Mouse (Mus musculus): ENCODE measurements around the gene Hsd17b6.

Hsd17b6 gene

GRCm38 (mm10) chr10:128007446-128007845 lies at the start of gene Hsd17b6:
Gene Hsd17b6, minus strand, starts transcription at chr10:128007611.
- POLR2A ChIA-PET = interaction anchor here in 2 of 4 experiments (0.7 to 1.3 kb wide), 4 partner anchors 18 to 695 kb away, joined by 3 to 5 read pairs (median 4); no protein-coding TSS in a partner anchor
- CTCF ChIA-PET = interaction anchor here (0.8 to 1.3 kb wide), 18 partner anchors 46 to 499 kb away, joined by 3 to 33 read pairs (median 8); partner anchors contain the start of gene Stat6 (in 1 of the 4)

- ChIA-PET CTCF (interaction anchor here in 3 of 4 experiments (0.7 to 0.8 kb wide), 3 partner anchors 18 to 118 kb away, joined by 3 to 9 read pairs (median 7); no protein-coding TSS in a partner anchor), POLR2A (interaction anchor here (0.6 to 17.4 kb wide), 31 partner anchors 8 to 495 kb away, joined by 3 to 755 read pairs (median 6); partner anchors contain the start of genes Naca (in 3 of the 4), Atp5b (in 2 of the 4), Baz2a (in 1 of the 4) and Gls2 (in 1 of the 4))
Measured at GRCm38 (mm10) chr10:128053001-128053400, 45.6 kb upstream of the Hsd17b6 start.

- ChIA-PET CTCF (interaction anchor here (0.5 to 1.0 kb wide), 7 partner anchors 12 to 625 kb away, joined by 3 to 5 read pairs (median 3); partner anchors contain the start of gene Stat2 (in 1 of the 4)), POLR2A (interaction anchor here in 3 of 4 experiments (0.6 to 17.4 kb wide), 30 partner anchors 8 to 436 kb away, joined by 3 to 755 read pairs (median 6); partner anchors contain the start of genes Naca (in 3 of the 3), Atp5b (in 1 of the 3) and Baz2a (in 1 of the 3))
Measured at GRCm38 (mm10) chr10:128052136-128052535, 44.7 kb upstream of the Hsd17b6 start.

GRCm38 (mm10) chr10:128051589-128051988 lies 44.2 kb upstream of the Hsd17b6 start:
- POLR2A ChIA-PET = interaction anchor here in 3 of 4 experiments (0.7 to 17.4 kb wide), 15 partner anchors 8 to 136 kb away, joined by 3 to 755 read pairs (median 7); partner anchors contain the start of genes Naca (in 3 of the 3), Baz2a (in 2 of the 3) and Atp5b (in 1 of the 3)
- CTCF ChIA-PET = interaction anchor here in 2 of 4 experiments (0.5 to 1.0 kb wide), 5 partner anchors 12 to 1037 kb away, joined by 3 to 5 read pairs (median 3); no protein-coding TSS in a partner anchor

GRCm38 (mm10) chr10:128050355-128050754 lies 42.9 kb upstream of the Hsd17b6 start:
- POLR2A ChIA-PET = interaction anchor here (0.6 to 17.4 kb wide), 16 partner anchors 9 to 382 kb away, joined by 3 to 755 read pairs (median 4); partner anchors contain the start of genes Atp5b (in 2 of the 4), Baz2a (in 2 of the 4), Naca (in 2 of the 4) and Nab2 (in 1 of the 4)
- CTCF ChIA-PET = interaction anchor here in 2 of 4 experiments (0.6 to 1.8 kb wide), 3 partner anchors 11 to 334 kb away, joined by 3 to 5 read pairs (median 5); no protein-coding TSS in a partner anchor

GRCm38 (mm10) chr10:128049741-128050140 lies 42.3 kb upstream of the Hsd17b6 start:
- POLR2A ChIA-PET = interaction anchor here in 3 of 4 experiments (0.7 to 17.4 kb wide), 15 partner anchors 8 to 832 kb away, joined by 3 to 755 read pairs (median 5); partner anchors contain the start of genes Baz2a (in 2 of the 3), Naca (in 2 of the 3), Atp5b (in 1 of the 3) and Nab2 (in 1 of the 3)
- CTCF ChIA-PET = interaction anchor here in 1 of 4 experiments (0.6 to 1.8 kb wide), 2 partner anchors 10 to 444 kb away, joined by 5 read pairs; no protein-coding TSS in a partner anchor

- POLR2A ChIA-PET = interaction anchor here in 2 of 4 experiments (0.6 to 17.4 kb wide), 8 partner anchors 2 to 40 kb away, joined by 3 to 755 read pairs (median 72); partner anchors contain the start of genes Naca (in 2 of the 2), Atp5b (in 1 of the 2) and Ptges3 (in 1 of the 2)
- CTCF ChIA-PET = no interaction called here
Measured at GRCm38 (mm10) chr10:128048157-128048556, 40.7 kb upstream of the Hsd17b6 start.

GRCm38 (mm10) chr10:128043041-128043835 lies 35.8 kb upstream of the Hsd17b6 start:
- ChIA-PET POLR2A (interaction anchor here (0.5 to 17.4 kb wide), 45 partner anchors 2 to 519 kb away, joined by 3 to 755 read pairs (median 7); partner anchors contain the start of genes Naca (in 4 of the 4), Ptges3 (in 3 of the 4), Atp5b (in 2 of the 4) and Baz2a (in 2 of the 4)), CTCF (interaction anchor here in 2 of 4 experiments (0.6 to 2.2 kb wide), 3 partner anchors 35 to 164 kb away, joined by 3 to 8 read pairs (median 4); partner anchors contain the start of gene Baz2a (in 1 of the 2))

- ChIA-PET POLR2A (interaction anchor here (0.6 to 17.4 kb wide), 29 partner anchors 1 to 483 kb away, joined by 3 to 755 read pairs (median 8); partner anchors contain the start of genes Naca (in 3 of the 4), Atp5b (in 2 of the 4), Baz2a (in 2 of the 4) and Ptges3 (in 2 of the 4)), CTCF (interaction anchor here in 1 of 4 experiments (0.7 kb wide), 1 partner anchor 27 kb away, joined by 4 read pairs; no protein-coding TSS in a partner anchor)
Measured at GRCm38 (mm10) chr10:128042466-128042865, 35.1 kb upstream of the Hsd17b6 start.

- ChIA-PET CTCF (interaction anchor here in 1 of 4 experiments (0.6 to 0.7 kb wide), 3 partner anchors 27 to 49 kb away, joined by 3 to 4 read pairs (median 4); no protein-coding TSS in a partner anchor), POLR2A (interaction anchor here in 3 of 4 experiments (0.6 to 15.4 kb wide), 23 partner anchors 9 to 1342 kb away, joined by 3 to 755 read pairs (median 15); partner anchors contain the start of genes Atp5b (in 3 of the 3), Baz2a (in 2 of the 3), Ptges3 (in 2 of the 3) and Prim1 (in 1 of the 3))
Measured at GRCm38 (mm10) chr10:128041636-128042035, 34.2 kb upstream of the Hsd17b6 start.

- ChIA-PET CTCF (interaction anchor here in 1 of 4 experiments (1.1 to 1.6 kb wide), 2 partner anchors 10 to 12 kb away, joined by 3 to 5 read pairs; no protein-coding TSS in a partner anchor), POLR2A (interaction anchor here (0.6 to 15.4 kb wide), 33 partner anchors 7 to 620 kb away, joined by 3 to 755 read pairs (median 6); partner anchors contain the start of genes Atp5b (in 3 of the 4), Ptges3 (in 2 of the 4), Baz2a (in 1 of the 4) and Nabp2 (in 1 of the 4))
Measured at GRCm38 (mm10) chr10:128040293-128040692, 32.9 kb upstream of the Hsd17b6 start.

GRCm38 (mm10) chr10:128039858-128040257 lies 32.4 kb upstream of the Hsd17b6 start:
- ChIA-PET CTCF (interaction anchor here in 1 of 4 experiments (0.6 to 1.8 kb wide), 4 partner anchors 10 to 51 kb away, joined by 3 to 5 read pairs (median 4); no protein-coding TSS in a partner anchor), POLR2A (interaction anchor here (0.6 to 15.4 kb wide), 44 partner anchors 7 to 372 kb away, joined by 3 to 755 read pairs (median 5); partner anchors contain the start of genes Atp5b (in 3 of the 4), Baz2a (in 2 of the 4), Cnpy2 (in 2 of the 4) and Ptges3 (in 2 of the 4))

GRCm38 (mm10) chr10:128039167-128039566 lies 31.8 kb upstream of the Hsd17b6 start:
- ChIA-PET CTCF (interaction anchor here in 2 of 4 experiments (0.5 to 1.8 kb wide), 6 partner anchors 11 to 183 kb away, joined by 3 to 5 read pairs (median 4); no protein-coding TSS in a partner anchor), POLR2A (interaction anchor here (0.6 to 15.4 kb wide), 52 partner anchors 8 to 545 kb away, joined by 3 to 755 read pairs (median 4); partner anchors contain the start of genes Atp5b (in 3 of the 4), Baz2a (in 2 of the 4), Cnpy2 (in 2 of the 4) and Nabp2 (in 2 of the 4))

GRCm38 (mm10) chr10:128037921-128038320 lies 30.5 kb upstream of the Hsd17b6 start:
- ChIA-PET CTCF (no interaction called here), POLR2A (interaction anchor here (0.5 to 15.4 kb wide), 31 partner anchors 9 to 748 kb away, joined by 3 to 755 read pairs (median 5); partner anchors contain the start of genes Baz2a (in 2 of the 4), Prim1 (in 2 of the 4), Ptges3 (in 2 of the 4) and Atp5b (in 1 of the 4))

- CTCF ChIA-PET = interaction anchor here in 2 of 4 experiments (0.6 to 1.4 kb wide), 2 partner anchors 54 to 321 kb away, joined by 3 to 5 read pairs; partner anchors contain the start of gene Baz2a (in 1 of the 2)
- POLR2A ChIA-PET = interaction anchor here (0.5 to 15.4 kb wide), 68 partner anchors 8 to 828 kb away, joined by 3 to 755 read pairs (median 4); partner anchors contain the start of genes Atp5b (in 3 of the 4), Baz2a (in 3 of the 4), Prim1 (in 3 of the 4) and Gls2 (in 2 of the 4)
Measured at GRCm38 (mm10) chr10:128036746-128037425, 29.5 kb upstream of the Hsd17b6 start.

- POLR2A ChIA-PET = interaction anchor here in 2 of 4 experiments (0.7 to 10.6 kb wide), 9 partner anchors 9 to 272 kb away, joined by 3 to 164 read pairs (median 5); partner anchors contain the start of genes Atp5b (in 2 of the 2), Naca (in 1 of the 2), Pan2 (in 1 of the 2) and Prim1 (in 1 of the 2)
- CTCF ChIA-PET = interaction anchor here in 1 of 4 experiments (0.8 kb wide), 1 partner anchor 253 kb away, joined by 3 read pairs; no protein-coding TSS in a partner anchor
Measured at GRCm38 (mm10) chr10:128030860-128031259, 23.4 kb upstream of the Hsd17b6 start.
